ENCODE assay signal across 8 mouse cellular contexts in the genomic region with DNA sequence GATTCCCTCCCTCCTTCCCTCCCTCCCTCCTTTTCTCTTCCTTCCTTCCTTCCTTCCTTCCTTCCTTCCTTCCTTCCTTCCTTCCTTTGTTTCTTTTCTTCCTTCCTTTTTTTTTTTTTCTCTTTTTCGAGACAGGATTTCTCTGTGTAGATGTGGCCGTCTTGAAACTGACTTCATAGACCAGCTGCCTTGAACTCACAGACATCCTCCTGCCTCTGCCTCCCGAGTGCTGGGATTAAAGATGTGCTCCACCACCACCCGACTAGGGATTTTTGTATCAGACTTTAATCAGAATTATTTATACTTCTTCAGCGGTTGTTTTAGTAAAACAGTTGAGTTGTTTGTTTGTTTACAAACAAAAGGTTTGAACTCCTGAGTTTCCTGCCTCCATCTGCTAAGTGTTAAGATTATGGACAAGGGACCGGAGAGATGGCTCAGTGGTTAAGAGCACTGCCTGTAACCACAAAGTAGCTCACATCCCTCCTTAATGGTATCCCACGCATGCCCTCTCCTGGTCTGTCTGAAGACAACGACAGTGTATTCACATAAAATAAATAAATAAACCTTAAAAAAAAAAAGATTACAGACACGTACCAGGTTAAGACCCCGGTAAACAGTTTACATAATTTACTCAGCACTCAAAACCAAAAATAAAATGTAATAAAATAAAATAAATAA. TPM values are rescaled to one million over a fixed set of nuclear protein-coding genes. Genes with fewer than 3 reads are reported as not detected.
DNase-seq lines count a peak whose midpoint lies in the region; ATAC-seq lines count a peak whose summit lies in the region.

No protein-coding gene starts in this region.

- H3K4me2 ChIP-seq in neural tube, embryonic 11.5 days (ENCODE audit: low read depth) = 0 out of 2 replicates have a peak overlapping the region, but pooled peaks have one; percentile 23
- peak overlapping the region; percentile 76 for H3K4me2 ChIP-seq in hindbrain, embryonic 12.5 days (replicated peaks)
- peak overlapping the region; percentile 57 for H3K4me2 ChIP-seq in liver, embryonic 12.5 days

- peak; percentile 20; the same call in 1 of the 2 replicates for ATAC-seq in neural tube, embryonic 11.5 days (ENCODE audit: insufficient read depth, low FRiP score, low TSS enrichment)
- peak; percentile 21; the same call in 1 of the 2 replicates for ATAC-seq in hindbrain, embryonic 12.5 days (ENCODE audit: low FRiP score)
- no peak for ATAC-seq in liver, embryonic 12.5 days

- H3K4me3 ChIP-seq in neural tube, embryonic 11.5 days (ENCODE audit: low read depth, low read length) = no peak overlapping the region
- H3K4me3 ChIP-seq in hindbrain, embryonic 12.5 days = peak overlapping the region; percentile 76; the same call in 1 of the 2 replicates
- H3K4me3 ChIP-seq in liver, embryonic 12.5 days = peak overlapping the region; percentile 81

- no peak overlapping the region for H3K27ac ChIP-seq in neural tube, embryonic 11.5 days (ENCODE audit: low read depth, low read length)
- H3K27ac ChIP-seq in hindbrain, embryonic 12.5 days = peak overlapping the region; percentile 57; the same call in 1 of the 2 replicates
- peak overlapping the region; percentile 95 for H3K27ac ChIP-seq in liver, embryonic 12.5 days

- no peaks in the 10 kb centered on the region for H3K9me3 ChIP-seq in neural tube, embryonic 11.5 days (ENCODE audit: control insufficient read depth, low read length)
- no peaks in the 10 kb centered on the region for H3K9me3 ChIP-seq in hindbrain, embryonic 12.5 days (replicated peaks)
- H3K9me3 ChIP-seq in liver, embryonic 12.5 days (replicated peaks) = no peaks in the 10 kb centered on the region

- 80% methylated on average over 10 of the region's 10 CpGs for WGBS in neural tube, embryonic 11.5 days
- 75% methylated on average over 10 of the region's 10 CpGs for WGBS in hindbrain, embryonic 12.5 days
- 58% methylated on average over 10 of the region's 10 CpGs for WGBS in liver, embryonic 12.5 days (ENCODE audit: insufficient replicate concordance)

- no peak for DNase-seq in neural tube, embryonic 11.5 days (ENCODE audit: low spot score)
- DNase-seq in neural tube, embryonic 10.5 days (ENCODE audit: extremely low spot score, low spot score) = no peak
- peak; percentile 33 to 63 for DNase-seq in cerebellum, postnatal 14 days
- DNase-seq in retina, postnatal 1 day = peak; percentile 40
- no peak for DNase-seq in gastrocnemius, postnatal 10 days
- no peak for DNase-seq in layer of hippocampus, adult 18-20 months (ENCODE audit: low spot score in 2 of 2)

- peaks cover 3% of the 10 kb centered on the region; the same call in 1 of the 2 replicates for H3K4me1 ChIP-seq in neural tube, embryonic 11.5 days (ENCODE audit: control insufficient read depth, insufficient read depth, low read length)
- H3K4me1 ChIP-seq in hindbrain, embryonic 12.5 days = peaks cover 12% of the 10 kb centered on the region
- peaks cover 43% of the 10 kb centered on the region for H3K4me1 ChIP-seq in liver, embryonic 12.5 days

- H3K9ac ChIP-seq in neural tube, embryonic 11.5 days (ENCODE audit: low read length) = no peak overlapping the region
- H3K9ac ChIP-seq in hindbrain, embryonic 12.5 days = no peak overlapping the region
- H3K9ac ChIP-seq in liver, embryonic 12.5 days = peak overlapping the region; percentile 50

- peaks cover 6% of the 10 kb centered on the region for H3K36me3 ChIP-seq in neural tube, embryonic 11.5 days (ENCODE audit: control insufficient read depth, insufficient read depth, low read length)
- H3K36me3 ChIP-seq in hindbrain, embryonic 12.5 days = peaks cover 11% of the 10 kb centered on the region
- H3K36me3 ChIP-seq in liver, embryonic 12.5 days = peaks cover 24% of the 10 kb centered on the region

- H3K27me3 ChIP-seq in neural tube, embryonic 11.5 days (ENCODE audit: control insufficient read depth, insufficient read depth, low read length) = no peaks in the 10 kb centered on the region
- no peaks in the 10 kb centered on the region for H3K27me3 ChIP-seq in hindbrain, embryonic 12.5 days
- no peaks in the 10 kb centered on the region for H3K27me3 ChIP-seq in liver, embryonic 12.5 days (replicated peaks)

RNA-seq across cellular contexts. Expression of a gene that starts 0.5 kb away (rescaled TPM):
- 169 and 185 TPM in 2 replicates for polyA plus RNA-seq in neural tube, embryonic 11.5 days (2014; fragmentation: Nextera tagmentation; extraction: Ambion mirVana)
- polyA plus RNA-seq in hindbrain, embryonic 12.5 days (2016; fragmentation: Nextera tagmentation; extraction: Ambion mirVana) = 178 and 180 TPM in 2 replicates
- 150 and 151 TPM in 2 replicates for polyA plus RNA-seq in liver, embryonic 12.5 days (2016; fragmentation: Nextera tagmentation; extraction: Ambion mirVana)
- total RNA-seq in gastrocnemius, postnatal 10 days (2021) = 100 to 1,000 TPM; 133 to 145 TPM
- 100 to 1,000 TPM; 505 to 520 TPM for total RNA-seq in layer of hippocampus, adult 18-20 months (2021)

RNA-seq across cellular contexts. Expression of a gene that starts 12.9 kb away (rescaled TPM):
- 39.2 and 49.4 TPM in 2 replicates for polyA plus RNA-seq in neural tube, embryonic 11.5 days (2014; fragmentation: Nextera tagmentation; extraction: Ambion mirVana)
- 38.2 and 40.0 TPM in 2 replicates for polyA plus RNA-seq in hindbrain, embryonic 12.5 days (2016; fragmentation: Nextera tagmentation; extraction: Ambion mirVana)
- 50.3 and 50.6 TPM in 2 replicates for polyA plus RNA-seq in liver, embryonic 12.5 days (2016; fragmentation: Nextera tagmentation; extraction: Ambion mirVana)
- 10 to 100 TPM; 45.6 to 50.8 TPM for total RNA-seq in gastrocnemius, postnatal 10 days (2021)
- total RNA-seq in layer of hippocampus, adult 18-20 months (2021) = 10 to 100 TPM; 44.1 to 46.3 TPM

RNA-seq across cellular contexts. Expression of a gene that starts 49.7 kb away (rescaled TPM):
- 1.8 and 1.9 TPM in 2 replicates for polyA plus RNA-seq in neural tube, embryonic 11.5 days (2014; fragmentation: Nextera tagmentation; extraction: Ambion mirVana)
- polyA plus RNA-seq in hindbrain, embryonic 12.5 days (2016; fragmentation: Nextera tagmentation; extraction: Ambion mirVana) = 2.2 and 2.9 TPM in 2 replicates
- 0.18 TPM in 1 of 2 replicates, not detected in the other for polyA plus RNA-seq in liver, embryonic 12.5 days (2016; fragmentation: Nextera tagmentation; extraction: Ambion mirVana)
- total RNA-seq in gastrocnemius, postnatal 10 days (2021) = under 1 TPM; 0.23 to 0.33 TPM
- 10 to 100 TPM; 62.2 to 62.6 TPM for total RNA-seq in layer of hippocampus, adult 18-20 months (2021)

Comparison
In these comparisons a context has a peak if more than half of its experiments do, and no peak if none do; other contexts are left out.
1. DNase-seq: peak in cerebellum, postnatal 14 days (2 of 2) and retina, postnatal 1 day (single experiment); none in neural tube, embryonic 11.5 days (single experiment), neural tube, embryonic 10.5 days (single experiment), gastrocnemius, postnatal 10 days (single experiment) and layer of hippocampus, adult 18-20 months (0 of 2).
2. H3K4me2 ChIP-seq: peak in every context shown above with its lines; median percentile 76 in hindbrain, embryonic 12.5 days; 57 in liver, embryonic 12.5 days; 23 in neural tube, embryonic 11.5 days.